Mouse (Mus musculus) cerebellum, adult 2 months (tissue): ENCODE results near the gene Glyr1. TPM values are rescaled to one million over a fixed set of nuclear protein-coding genes. Genes with fewer than 3 reads are reported as not detected.

ENCODE experiments used
- DNase-seq, 2 experiments: peaks; one replicate each; pipeline ENCODE4 v3.0.0; 2021
- H3K27ac ChIP-seq: fragments of 200-500 bp; 2 replicates; pipeline ENCODE4 v1.5.1; 2012; ENCODE audit warnings: low read length, control low read depth, inconsistent platforms; ENCODE audit not compliant: insufficient read depth
- H3K27me3 ChIP-seq: fragments of 200-500 bp; 2 replicates; pipeline ENCODE4 v1.6.1; 2012; ENCODE audit warnings: inconsistent platforms, mild to moderate bottlenecking, low read length, moderate library complexity; ENCODE audit not compliant: control insufficient read depth, insufficient read depth
- H3K4me1 ChIP-seq: fragments of 200-500 bp; 2 replicates; pipeline ENCODE4 v1.6.1; 2011; ENCODE audit warnings: low read length; ENCODE audit not compliant: control insufficient read depth, insufficient read depth
- H3K4me3 ChIP-seq: fragments of 200-500 bp; replicated peaks from 2 replicates; pipeline ENCODE3; 2011; ENCODE audit warnings: mild to moderate bottlenecking, low read depth, low read length, control low read depth; ENCODE audit not compliant: insufficient read depth
- CTCF ChIP-seq: fragments of 200-500 bp; IDR thresholded peaks from 2 replicates; pipeline ENCODE4 v1.5.1; 2011; ENCODE audit warnings: low read depth, mild to moderate bottlenecking, control low read depth, low read length, moderate library complexity, borderline replicate concordance; ENCODE audit not compliant: insufficient read depth
- POLR2A ChIP-seq: fragments of 200-500 bp; IDR thresholded peaks from 2 replicates; pipeline ENCODE4 v1.6.1; 2011; ENCODE audit warnings: low read length, control low read depth, borderline replicate concordance; ENCODE audit not compliant: insufficient read depth
- WGBS: fragments of 180-500 bp; shearing (Covaris S2); methylation state at CpG from one replicate; pipeline ENCODE4 v1.1.7; 2018; 5-methylcytosine and 5-hydroxymethylcytosine counted together
- polyA plus RNA-seq: library from polyadenylated mRNA; depleted of rRNA; stranded (reverse); fragments of >200 nt; gene quantifications from 2 replicates; pipeline ENCODE4 v1.2.3, GENCODE M21; 2012

The Glyr1 gene
- polyA plus RNA-seq, 1 experiment = 139 TPM

DNA sequence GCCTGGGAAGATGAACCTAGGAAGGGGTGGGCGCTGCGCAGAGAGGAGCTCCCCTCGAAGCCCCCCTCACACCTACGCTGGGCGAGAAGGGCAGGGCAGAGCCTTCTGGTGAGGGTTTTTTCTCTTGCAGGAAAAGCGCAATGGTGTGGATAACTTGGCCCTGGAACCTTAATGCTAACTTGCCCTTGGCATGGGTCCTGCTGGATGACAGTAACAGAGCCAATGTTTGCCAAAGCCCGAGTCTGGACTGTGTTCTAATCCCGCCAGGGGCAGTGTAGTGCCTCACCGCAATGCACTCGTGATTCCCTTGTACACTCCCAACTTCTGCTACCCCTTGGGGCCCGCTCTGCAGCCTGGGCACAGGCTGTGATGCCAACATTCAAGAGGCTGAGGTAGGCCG is 41.6 kb downstream of the Glyr1 start:
- WGBS = 48% methylated on average over 12 of the region's 12 CpGs
- H3K27ac ChIP-seq = no peak overlapping the region
- DNase-seq = no peak
- H3K27me3 ChIP-seq = no peaks in the 10 kb centered on the region
- H3K4me3 ChIP-seq = no peak overlapping the region
- TF ChIP-seq POLR2A (no peak), CTCF (no peak)
- peaks cover 16% of the 10 kb centered on the region for H3K4me1 ChIP-seq

- 66% methylated on average over 6 of the region's 6 CpGs for WGBS
- TF ChIP-seq POLR2A (no peak), CTCF (no peak)
- no peak for DNase-seq
Measured at GRCm38 (mm10) chr16:5007492-5007891, 42.2 kb downstream of the Glyr1 start.

DNA sequence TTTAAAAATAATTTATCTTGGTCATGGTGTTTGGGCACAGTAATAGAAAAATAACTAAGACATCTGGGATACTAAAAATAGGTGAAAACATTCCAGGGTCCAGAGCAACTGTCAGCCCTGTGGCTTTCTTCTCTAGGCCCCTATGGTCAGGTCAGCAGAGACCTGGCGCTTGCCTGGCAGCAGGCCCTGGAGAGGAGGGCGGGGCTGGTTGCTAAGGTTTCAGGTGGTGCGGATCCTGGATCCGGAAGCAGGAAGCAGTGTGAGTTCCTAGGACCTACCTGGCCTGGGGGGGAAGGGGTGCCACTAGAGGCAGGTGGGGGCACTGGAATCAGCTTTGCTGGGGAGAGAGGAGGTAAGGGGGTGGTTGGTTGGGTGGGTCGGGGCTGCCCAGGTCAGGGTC is 42.6 kb downstream of the Glyr1 start, which contains the start of gene Smim22:
TSS of gene Smim22 (plus strand) at position 222 of the 400 bp plus-strand sequence.
- Histone ChIP-seq H3K27ac (no peak within 1 kb of the TSS), H3K27me3 (no peaks in the 10 kb centered on the region), H3K4me3 (no peak within 1 kb of the TSS), H3K4me1 (peaks cover 11% of the 10 kb centered on the region)
- DNase-seq = no peak
- TF ChIP-seq POLR2A = no peak
- TF ChIP-seq CTCF = no peak
- WGBS = 52% methylated on average over 5 of the region's 5 CpGs

More at GRCm38 (mm10) chr16:5007492-5007891, 42.2 kb downstream of the Glyr1 start:
- Histone ChIP-seq H3K4me3 (no peak overlapping the region), H3K27ac (no peak overlapping the region), H3K4me1 (peaks cover 16% of the 10 kb centered on the region), H3K27me3 (no peaks in the 10 kb centered on the region)

DNA sequence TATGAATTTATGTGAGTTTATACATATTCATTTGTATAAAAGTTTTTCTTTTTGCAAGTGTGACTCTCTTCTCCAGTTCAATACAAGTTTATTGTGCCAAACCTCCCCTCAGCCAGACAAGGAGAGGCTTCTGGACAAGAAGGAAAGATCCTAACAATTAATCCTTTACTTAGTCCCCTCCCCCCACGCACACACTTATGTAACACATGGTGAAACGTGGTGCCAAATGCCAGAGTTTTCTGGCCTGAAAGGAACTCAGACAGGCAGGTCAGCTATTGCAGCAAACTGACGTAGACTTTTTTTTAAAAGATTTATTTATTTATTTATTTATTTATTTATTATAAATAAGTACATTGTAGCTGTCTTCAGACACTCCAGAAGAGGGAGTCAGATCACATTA is 49.1 kb downstream of the Glyr1 start:
- H3K4me1 ChIP-seq = no peaks in the 10 kb centered on the region
- DNase-seq = no peak
- no peaks in the 10 kb centered on the region for H3K27me3 ChIP-seq
- H3K27ac ChIP-seq = no peak overlapping the region
- TF ChIP-seq CTCF = no peak
- TF ChIP-seq POLR2A = no peak
- no peak overlapping the region for H3K4me3 ChIP-seq
- WGBS = 34% methylated on average over 3 of the region's 3 CpGs

- WGBS = 83% methylated on average over 1 of the region's 1 CpGs
- TF ChIP-seq CTCF (no peak), POLR2A (no peak)
Measured at GRCm38 (mm10) chr16:4998984-4999383, 50.7 kb downstream of the Glyr1 start.

GRCm38 (mm10) chr16:4997553-4997952 is 52.1 kb downstream of the Glyr1 start, which contains the start of gene Sept12:
Gene Sept12, minus strand, starts transcription at chr16:4997852.
- no peaks in the 10 kb centered on the region for H3K27me3 ChIP-seq
- no peak within 1 kb of the TSS for H3K27ac ChIP-seq
- H3K4me1 ChIP-seq = no peaks in the 10 kb centered on the region
- H3K4me3 ChIP-seq = no peak within 1 kb of the TSS
- WGBS = 17% methylated on average over 3 of the region's 3 CpGs
- no peak for TF ChIP-seq POLR2A
- TF ChIP-seq CTCF = no peak
- DNase-seq = no peak

More at GRCm38 (mm10) chr16:4998984-4999383, 50.7 kb downstream of the Glyr1 start:
- no peak overlapping the region for H3K27ac ChIP-seq
- H3K4me1 ChIP-seq = no peaks in the 10 kb centered on the region
- no peak overlapping the region for H3K4me3 ChIP-seq
- H3K27me3 ChIP-seq = no peaks in the 10 kb centered on the region
- DNase-seq = no peak

- DNase-seq = no peak
- 32% methylated on average over 4 of the region's 4 CpGs for WGBS
- Histone ChIP-seq H3K4me3 (no peak overlapping the region), H3K27ac (no peak overlapping the region), H3K27me3 (no peaks in the 10 kb centered on the region), H3K4me1 (no peaks in the 10 kb centered on the region)
- TF ChIP-seq POLR2A (no peak), CTCF (no peak)
Measured at GRCm38 (mm10) chr16:4993276-4993675, 56.4 kb downstream of the Glyr1 start.

DNA sequence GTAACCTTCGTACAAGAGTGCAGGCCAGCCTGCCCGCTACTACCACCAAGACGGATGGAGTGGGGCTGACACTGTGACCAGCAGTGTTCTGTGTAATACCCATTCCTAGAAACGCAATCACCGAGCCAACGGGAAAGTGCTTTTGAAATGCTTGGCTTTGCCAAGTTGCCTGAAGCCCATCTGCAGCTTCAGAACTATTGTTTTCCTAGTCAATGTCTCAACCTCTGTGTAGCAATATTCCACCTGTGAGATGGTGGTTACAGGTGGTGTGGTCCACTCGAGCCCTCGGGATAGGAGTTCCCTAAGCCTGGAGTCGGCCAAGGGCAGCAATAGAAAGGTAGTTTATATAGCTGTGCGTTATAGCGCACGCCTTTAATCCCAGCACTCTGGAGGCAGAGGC is 64.9 kb downstream of the Glyr1 start:
- Histone ChIP-seq H3K27ac (no peak overlapping the region), H3K27me3 (no peaks in the 10 kb centered on the region), H3K4me3 (no peak overlapping the region), H3K4me1 (no peaks in the 10 kb centered on the region)
- no peak for DNase-seq
- no peak for TF ChIP-seq CTCF
- no peak for TF ChIP-seq POLR2A
- WGBS = 89% methylated on average over 12 of the region's 12 CpGs

DNA sequence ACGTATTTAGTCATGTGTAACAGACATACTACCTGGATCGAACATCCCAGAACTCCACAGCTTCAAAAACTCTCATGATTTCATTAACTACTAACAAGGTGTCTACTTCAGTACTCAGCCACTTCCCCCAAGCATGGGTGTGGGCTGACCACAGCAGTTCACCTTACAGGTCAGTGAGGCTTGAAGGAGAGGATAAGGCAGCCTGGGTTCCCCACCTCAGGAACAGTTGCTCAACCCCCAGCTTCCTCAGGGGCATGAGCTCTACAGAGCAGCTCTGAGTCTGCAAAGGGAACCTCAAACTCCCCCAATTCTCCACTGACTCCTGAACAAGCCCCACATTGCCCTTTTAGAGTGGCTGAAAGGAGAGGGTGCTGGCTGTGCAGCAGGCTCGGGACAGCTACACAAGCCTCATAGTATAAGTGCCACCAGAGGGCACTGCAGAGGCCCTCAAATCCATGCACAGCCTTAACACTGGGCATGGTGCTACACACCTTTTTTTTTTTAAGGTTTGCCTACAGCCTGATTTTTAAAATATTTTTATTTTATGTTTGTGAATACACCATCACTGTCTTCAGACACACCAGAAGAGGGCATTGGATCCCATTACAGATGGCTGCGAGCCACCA is 69.8 kb downstream of the Glyr1 start:
- TF ChIP-seq CTCF (peak; percentile 53), POLR2A (no peak)
- WGBS = 75% methylated on average over 4 of the region's 4 CpGs
- no peak for DNase-seq
- Histone ChIP-seq H3K4me1 (peaks cover 23% of the 10 kb centered on the region), H3K27me3 (no peaks in the 10 kb centered on the region), H3K27ac (no peak overlapping the region), H3K4me3 (no peak overlapping the region)
